Mouse (Mus musculus) lung, adult 10 weeks (tissue): Measurements from ENCODE around the gene Szrd1. TPM values are rescaled to one million over a fixed set of nuclear protein-coding genes. Genes with fewer than 3 reads are reported as not detected.

Experiments
- polyA plus RNA-seq: library from polyadenylated mRNA; stranded (reverse); fragments of 350-450 nt; fragmentation: Illumina TruSeq; extraction: RNeasy Lipid Tissue Mini Kit (QIAGEN cat#74804); gene quantifications from one replicate; pipeline ENCODE4 v1.2.3, GENCODE M21; 2014; ENCODE audit warnings: low read depth, low replicate concordance; ENCODE audit not compliant: insufficient read depth

Szrd1 gene
- polyA plus RNA-seq = 56.3 TPM

DNA sequence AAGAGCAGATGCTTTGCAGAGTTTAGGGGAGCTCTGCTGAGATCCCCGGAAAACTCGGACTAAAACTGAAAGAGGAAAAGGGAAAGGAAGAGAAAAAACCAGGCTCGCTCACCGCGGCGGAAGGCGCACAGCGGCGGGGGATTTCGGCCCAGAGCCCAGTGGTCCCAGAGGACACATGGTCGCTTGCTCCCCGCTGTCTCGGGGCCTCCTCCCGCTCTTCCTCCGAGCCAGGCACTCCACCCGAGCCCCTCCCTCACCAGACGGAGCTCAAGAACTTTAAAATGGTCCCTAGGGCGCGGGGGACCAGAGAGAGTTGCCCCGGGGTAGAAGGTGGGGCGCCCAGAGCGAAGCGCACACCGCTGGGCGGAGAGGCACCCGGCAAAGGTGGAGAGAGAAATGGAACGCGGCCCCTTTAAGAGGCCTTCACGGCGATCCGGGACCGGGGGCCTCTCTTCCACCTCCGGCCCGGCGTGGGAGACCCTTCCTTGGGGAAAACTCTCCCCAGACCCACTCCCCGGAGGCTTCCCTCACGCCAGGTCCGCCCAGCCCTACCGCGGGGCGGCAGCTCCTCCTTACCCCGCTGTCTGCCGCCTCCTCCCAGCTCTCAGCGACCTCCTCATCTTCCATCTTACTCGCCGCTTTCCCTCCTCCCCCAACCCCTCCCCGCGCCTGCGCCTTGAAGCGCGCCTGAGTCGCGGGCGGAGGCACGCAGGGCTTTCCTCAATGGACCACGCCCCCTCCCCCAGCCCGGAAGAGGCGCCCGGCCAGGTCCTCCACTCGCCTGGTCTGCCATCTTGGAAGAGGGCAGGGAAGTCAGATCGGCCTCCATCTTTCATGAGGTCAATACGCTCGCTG, at the start of gene Szrd1:
Gene Szrd1 (minus strand): TSS at position 660 of the 855 bp plus-strand sequence.

DNA sequence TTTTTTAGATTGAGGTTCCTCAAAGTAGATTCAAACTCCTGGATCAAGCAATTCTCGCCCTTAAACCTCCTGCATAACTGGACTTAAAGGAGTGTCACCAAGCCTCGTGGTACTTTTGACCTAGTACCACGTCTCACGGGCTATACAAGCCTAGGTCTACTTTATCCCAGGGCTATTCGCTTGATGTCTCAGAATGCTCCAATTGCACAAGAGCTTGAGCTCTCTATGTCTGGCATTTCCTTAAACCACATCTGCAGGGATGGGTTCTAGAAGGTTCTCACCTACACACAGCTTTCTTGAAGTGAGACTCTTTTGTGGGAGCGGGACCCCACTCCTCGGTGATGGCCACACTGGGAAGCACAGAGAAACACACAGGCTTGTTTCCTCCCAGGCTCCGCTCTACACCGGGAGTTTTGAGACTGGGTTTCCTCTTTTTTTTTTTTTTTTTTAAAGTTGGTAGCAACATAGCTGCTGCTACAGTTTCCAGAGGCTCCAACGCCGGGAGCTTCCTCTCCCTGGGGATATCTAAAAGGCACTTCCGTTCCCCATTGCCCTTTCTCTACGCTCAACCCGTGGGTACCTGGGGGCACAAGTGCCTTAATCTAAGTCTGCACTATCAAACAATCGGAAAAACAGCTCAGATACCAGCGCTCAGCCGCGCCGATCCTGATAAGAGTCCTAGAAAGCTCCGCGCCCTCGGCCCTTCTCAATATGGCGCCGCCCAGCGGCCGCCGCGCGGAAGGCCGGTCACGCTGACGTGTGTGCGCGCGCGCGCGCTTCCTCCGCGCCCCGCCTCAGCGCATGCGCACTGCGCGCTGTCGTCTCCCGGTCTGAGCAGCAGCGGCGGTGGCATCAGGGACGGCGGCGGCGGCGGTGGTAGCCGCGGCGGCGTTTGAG, 7.8 kb upstream of the Szrd1 start, which contains the start of gene Fbxo42:
Gene Fbxo42 (plus strand): TSS at position 802 of the 897 bp plus-strand sequence.

DNA sequence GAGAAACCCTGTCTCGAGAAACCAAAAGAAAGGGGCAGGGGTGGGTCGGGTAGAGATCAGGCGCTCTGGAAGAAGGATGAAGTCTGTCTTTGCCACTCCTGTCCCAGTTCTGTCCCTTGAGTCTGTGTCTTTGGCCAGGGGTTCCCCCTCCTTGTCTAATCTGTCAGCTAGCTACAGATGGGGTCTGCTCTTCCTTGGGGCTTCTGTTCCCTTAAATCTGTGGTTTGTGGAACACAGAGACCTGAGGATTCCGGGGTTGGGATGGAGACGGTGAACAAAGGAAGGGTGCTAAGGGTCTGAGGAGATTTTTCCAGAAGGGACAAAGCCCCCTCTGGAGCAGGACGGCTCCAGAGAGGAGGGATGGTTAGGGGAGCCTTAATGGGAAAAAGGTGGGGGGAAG, 51.5 kb downstream of the Szrd1 start, which contains the start of gene Spata21:
Gene Spata21 (plus strand): TSS at position 301 of the 400 bp plus-strand sequence.

DNA sequence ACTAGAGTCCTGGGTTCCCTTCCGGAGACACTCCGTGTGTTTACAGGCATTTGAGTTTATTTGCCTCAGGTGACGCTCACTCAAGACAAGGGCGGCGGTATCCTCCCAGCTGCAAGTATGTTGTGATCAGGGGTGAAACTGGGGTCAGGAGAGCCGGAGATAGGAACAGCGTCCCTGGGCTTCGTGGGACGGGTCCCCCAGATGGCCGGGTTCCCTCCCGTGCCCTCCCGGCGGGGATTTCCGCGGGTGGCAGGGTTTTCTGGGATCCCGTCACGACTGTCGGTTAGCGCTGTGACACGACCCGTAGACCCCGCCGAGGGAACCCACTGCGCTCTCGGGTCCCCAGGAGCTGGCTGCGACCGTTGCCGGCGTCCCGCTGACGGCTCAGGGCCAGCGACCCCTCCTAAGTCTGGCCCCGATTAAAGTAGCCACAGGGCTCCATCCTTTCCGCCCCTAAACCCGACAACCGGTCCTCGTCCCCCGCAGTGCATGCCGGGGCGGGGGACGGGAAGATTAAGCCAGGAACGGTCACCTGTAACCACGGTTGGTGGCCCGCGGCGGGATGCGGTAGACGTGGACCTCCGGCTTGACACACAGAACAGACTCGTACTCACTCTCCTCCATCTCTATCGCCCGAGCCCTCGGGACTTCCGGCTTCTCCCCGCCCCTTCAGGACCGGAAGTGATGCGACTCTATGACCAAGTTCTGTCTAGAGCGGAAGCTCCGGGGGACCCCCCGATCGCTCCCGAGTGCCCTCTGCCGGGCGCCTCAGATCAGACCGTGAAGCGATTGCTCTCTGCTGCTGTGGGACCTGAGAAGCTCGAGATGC, 61.7 kb downstream of the Szrd1 start, which contains the start of gene Necap2:
Gene Necap2 (minus strand): TSS at position 677 of the 829 bp plus-strand sequence.

Other genes with a start within 250 kb of the Szrd1 start
- 1.8 TPM for gene Padi2, start 233.4 kb downstream of the Szrd1 start, polyA plus RNA-seq
- 125 TPM for gene Sdhb, start 178.6 kb downstream of the Szrd1 start, polyA plus RNA-seq
- gene Atp13a2, start 152.9 kb downstream of the Szrd1 start, polyA plus RNA-seq = 28.3 TPM
- gene Mfap2, start 129.4 kb downstream of the Szrd1 start, polyA plus RNA-seq = 71.8 TPM
- 5.1 TPM for gene Crocc, start 79.2 kb downstream of the Szrd1 start, polyA plus RNA-seq
- gene Necap2, start 61.4 kb downstream of the Szrd1 start, polyA plus RNA-seq = 54.8 TPM
- gene Spata21, start 51.4 kb downstream of the Szrd1 start, polyA plus RNA-seq = not detected
- 4.7 TPM for gene Fbxo42, start 8.1 kb upstream of the Szrd1 start, polyA plus RNA-seq
- gene Rsg1, start 74.2 kb upstream of the Szrd1 start, polyA plus RNA-seq = 0.23 TPM
- 5.1 TPM for gene Arhgef19, start 99.7 kb upstream of the Szrd1 start, polyA plus RNA-seq
- gene Epha2, start 161.5 kb upstream of the Szrd1 start, polyA plus RNA-seq = 17.4 TPM
- gene Fam131c, start 228.4 kb upstream of the Szrd1 start, polyA plus RNA-seq = 0.87 TPM